Mouse (Mus musculus) retina, postnatal 1 day (tissue): ENCODE results near the gene Atp6v0b.

Experiments used
- DNase-seq: peaks from one replicate; pipeline ENCODE4 v3.0.0-alpha.2; 2012

Atp6v0b gene

GRCm38 (mm10) chr4:117887133-117887532, at the start of gene Atp6v0b:
Gene Atp6v0b, minus strand, starts transcription at chr4:117887333.
- DNase-seq: peak; percentile 92

- no peak for DNase-seq
Measured at GRCm38 (mm10) chr4:117934081-117934480, 46.9 kb upstream of the Atp6v0b start.

- DNase-seq: no peak
Measured at GRCm38 (mm10) chr4:117933248-117933647, 46.1 kb upstream of the Atp6v0b start.

DNA sequence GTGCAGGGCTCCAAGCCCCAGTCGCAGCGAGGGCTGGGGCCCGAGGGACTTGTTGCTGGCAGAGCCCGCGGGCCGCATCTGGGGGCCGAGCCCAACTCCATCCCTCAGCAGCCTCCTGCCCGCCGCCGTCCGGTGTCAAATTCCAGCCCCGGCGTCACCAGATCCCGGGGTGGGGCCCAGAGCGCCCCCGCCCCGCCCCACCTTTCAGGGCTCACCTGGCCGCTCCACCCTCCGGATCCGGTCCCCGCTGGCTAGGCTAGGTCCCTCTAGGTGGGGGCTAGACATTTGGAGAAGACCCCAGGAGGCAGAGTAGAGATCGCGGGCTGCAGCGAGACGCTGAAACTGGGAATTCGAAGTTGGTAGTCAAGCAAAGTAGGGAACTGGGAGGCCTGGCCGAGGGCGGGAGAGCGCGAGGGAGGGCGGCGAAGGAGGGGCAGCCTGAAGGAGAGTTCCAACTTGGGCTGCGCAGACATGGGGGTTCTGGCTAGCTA, 42.3 kb upstream of the Atp6v0b start, which contains the start of gene Artn:
Gene Artn (minus strand): TSS at position 373 of the 491 bp plus-strand sequence.
- DNase-seq: peak; percentile 46

DNA sequence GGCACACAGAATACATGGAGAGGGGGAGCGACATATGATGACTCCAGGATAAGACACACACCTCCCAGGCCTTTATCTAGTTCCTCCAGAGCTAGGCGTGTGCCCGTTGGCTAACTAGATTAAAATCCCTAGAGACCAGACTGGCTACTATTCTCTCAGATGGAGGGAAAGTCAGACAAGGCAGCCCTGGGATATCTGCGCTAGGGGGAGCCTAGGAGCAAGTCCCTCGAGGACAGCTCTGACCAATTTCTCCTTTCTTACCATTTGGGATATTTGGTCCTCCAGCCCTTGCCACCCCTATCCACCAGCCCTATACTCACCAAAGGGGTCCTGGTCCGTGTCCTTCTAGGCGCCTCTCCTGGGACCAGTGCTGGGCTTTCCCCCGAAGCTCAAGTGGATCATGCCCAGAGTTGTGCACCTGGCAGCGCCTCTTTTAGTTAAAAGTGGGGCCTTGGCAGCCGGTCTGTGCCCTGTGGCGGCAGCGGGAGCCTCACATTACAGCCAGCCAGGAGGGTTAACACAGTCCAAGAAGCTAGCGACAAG, 41.6 kb upstream of the Atp6v0b start:
- DNase-seq: peak; percentile 67

- DNase-seq: peak; percentile 84
Measured at GRCm38 (mm10) chr4:117928234-117928633, 41.1 kb upstream of the Atp6v0b start.

GRCm38 (mm10) chr4:117926545-117927482, 39.7 kb upstream of the Atp6v0b start:
- DNase-seq: peak; percentile 76

DNA sequence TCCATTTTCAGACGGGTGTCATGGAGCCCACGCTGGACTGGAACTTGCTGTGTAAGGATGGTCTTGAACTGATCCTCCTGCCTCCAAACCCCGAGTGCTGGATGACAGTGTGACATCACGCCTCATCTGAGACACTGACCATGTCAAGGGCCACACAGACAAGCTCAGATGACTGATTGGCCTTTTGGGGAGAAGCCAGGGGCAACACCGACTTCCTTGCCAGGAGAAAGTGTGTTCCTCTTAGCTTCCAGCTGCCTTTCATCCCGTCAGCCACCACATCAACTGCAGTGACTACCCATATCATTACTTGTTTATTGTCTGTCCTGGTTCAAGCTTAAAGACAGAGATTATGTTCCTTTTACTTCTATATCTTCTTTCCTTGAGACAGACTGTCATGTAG, 37.8 kb upstream of the Atp6v0b start:
- no peak for DNase-seq

DNA sequence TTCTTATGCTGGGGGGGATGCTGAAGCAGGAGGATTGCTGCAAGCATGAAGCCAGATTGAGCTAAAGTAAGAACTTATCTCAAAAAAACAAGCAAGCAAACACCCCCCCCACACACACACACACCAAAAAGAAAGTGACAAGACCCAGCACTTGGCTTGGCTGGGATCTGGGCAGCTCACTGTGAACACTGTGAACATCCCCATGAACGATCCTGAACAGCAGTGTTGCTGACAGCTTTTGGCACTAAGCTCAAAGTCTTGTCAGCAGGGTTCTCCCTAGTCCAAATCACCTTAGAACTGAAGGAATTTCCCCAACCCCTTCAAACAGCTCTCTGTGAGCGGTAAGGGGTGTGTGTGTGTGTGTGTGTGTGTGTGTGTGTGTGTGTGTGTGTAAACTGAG, 36.3 kb upstream of the Atp6v0b start:
- no peak for DNase-seq

DNA sequence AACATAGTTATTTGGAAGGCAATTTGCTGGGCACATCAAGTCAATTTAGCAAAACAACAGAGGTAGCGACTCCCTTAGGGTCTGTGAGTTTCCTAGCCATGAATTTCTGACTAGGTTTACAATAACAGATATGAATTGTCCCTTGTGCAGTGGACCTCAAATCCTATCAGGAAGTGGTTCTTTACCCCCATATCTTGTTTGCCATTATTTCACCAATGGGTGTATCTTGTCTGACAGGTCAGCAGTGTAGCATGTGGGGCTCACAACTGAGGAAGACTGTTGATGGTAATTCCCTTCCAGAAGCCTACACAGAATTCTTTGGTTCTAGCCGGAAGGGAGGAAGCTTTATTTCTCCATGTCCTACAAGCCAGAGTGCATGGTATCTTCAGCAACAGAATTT, 34.2 kb upstream of the Atp6v0b start:
- DNase-seq: no peak

DNA sequence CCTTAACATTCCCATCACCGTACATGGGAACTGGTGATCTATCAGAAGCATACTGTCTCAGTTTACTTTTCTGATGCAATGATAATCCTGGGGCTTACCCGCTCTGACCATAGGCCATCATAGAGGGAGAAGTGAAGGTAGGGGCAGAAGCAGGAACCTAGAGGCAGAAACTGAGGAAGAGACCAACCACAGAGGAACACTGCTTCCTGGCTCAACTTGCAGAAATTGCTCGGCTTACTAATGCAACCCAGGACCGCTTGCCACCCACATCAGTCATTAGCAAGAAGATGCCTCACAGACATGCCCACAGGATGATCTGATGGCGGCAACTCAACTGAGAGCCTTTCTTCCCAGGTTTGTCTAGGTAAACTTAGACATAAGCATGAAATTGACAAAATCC, 31.6 kb upstream of the Atp6v0b start:
- DNase-seq: no peak

- no peak for DNase-seq
Measured at GRCm38 (mm10) chr4:117918261-117918660, 31.1 kb upstream of the Atp6v0b start.

DNA sequence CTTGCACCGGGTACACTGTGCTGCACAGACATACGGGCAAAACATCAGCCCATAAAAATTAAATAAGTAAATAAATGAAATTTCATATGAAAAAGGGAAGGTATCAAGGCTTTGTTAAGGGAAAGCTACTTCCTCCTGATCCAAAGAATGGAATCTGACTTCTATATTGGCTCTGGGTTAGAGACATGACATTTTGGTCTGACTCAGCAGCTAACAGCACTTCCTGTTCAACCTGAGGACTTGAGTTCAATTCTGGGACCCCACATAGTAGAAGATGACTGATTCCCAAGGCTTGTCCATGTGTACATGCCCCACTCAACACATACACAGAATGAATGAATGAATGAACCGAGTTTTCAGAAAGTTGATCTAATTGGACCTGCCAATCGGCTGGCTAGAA, 30.7 kb upstream of the Atp6v0b start:
- no peak for DNase-seq

DNA sequence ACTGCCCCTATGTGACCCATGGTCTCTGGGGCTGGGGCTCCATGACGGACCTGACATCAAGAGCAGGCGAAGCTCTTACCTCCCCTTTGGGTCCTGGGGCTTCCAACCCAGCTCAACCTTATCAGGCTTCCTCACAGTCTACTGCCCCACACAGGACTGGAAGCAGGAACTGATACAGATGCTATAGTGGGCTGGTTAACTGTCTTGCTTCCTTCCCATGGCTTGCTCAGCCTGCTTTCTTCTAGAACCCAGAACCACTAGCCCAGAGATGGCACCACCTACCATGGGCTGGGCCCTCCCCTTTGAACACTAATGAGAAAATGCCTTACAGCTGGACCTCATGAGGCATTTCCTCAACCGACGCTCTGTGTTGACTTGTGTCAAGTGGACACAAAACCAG, 30.3 kb upstream of the Atp6v0b start:
- DNase-seq: no peak

DNA sequence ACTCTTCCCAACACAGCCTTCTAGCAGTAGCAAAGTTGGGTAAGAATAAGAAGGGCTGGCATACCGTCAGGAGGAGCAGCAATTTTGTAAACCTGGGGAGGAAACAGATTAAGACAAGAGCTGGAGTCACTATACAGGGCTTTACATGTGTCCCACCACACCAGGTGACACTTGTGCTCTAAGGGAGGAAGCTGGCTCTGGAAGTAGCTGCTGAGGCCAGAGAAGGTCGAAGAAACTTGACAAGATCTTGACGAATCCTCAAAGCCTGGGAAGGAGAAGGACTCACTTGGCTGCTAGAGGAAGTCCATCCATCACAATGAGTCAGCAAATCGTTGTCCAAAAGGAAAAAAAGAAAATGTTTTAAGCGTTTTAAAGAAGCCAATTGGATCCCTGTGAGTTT, 29.3 kb upstream of the Atp6v0b start:
- DNase-seq: no peak

DNA sequence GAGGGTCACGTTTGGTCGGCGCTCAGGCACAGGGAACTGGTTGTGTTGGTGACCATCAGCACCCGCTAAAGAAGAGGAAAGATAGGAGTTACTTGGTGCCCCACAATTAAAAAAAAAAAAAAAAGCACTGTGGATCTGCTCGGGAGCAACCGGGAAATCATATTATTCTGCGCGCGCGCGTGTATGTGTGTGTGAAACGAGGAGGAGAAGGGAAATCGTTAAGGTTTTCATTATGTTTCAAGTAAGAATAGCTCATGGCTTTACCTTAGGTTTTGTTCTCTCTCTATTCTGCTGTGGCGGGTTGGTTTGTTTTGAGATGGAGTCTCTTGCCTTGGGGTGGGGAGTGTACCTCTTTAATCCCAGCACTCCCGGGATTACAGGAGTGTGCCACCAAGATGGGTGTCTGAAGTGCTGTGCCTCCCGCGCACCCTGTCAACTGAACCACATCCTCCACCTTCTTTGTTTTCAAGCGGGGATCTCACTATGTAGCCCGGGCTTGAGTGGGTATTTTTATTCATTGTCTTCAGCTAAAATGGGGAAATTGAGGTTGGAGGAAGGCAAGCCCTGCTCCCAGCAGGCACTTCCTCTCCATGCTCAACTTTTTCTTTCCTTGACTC, 28.5 kb upstream of the Atp6v0b start:
- no peak for DNase-seq

- peak; percentile 96 for DNase-seq
Measured at GRCm38 (mm10) chr4:117914591-117915442, 27.7 kb upstream of the Atp6v0b start, which contains the start of gene Ipo13. Gene Ipo13, minus strand, starts transcription at chr4:117914999.

DNA sequence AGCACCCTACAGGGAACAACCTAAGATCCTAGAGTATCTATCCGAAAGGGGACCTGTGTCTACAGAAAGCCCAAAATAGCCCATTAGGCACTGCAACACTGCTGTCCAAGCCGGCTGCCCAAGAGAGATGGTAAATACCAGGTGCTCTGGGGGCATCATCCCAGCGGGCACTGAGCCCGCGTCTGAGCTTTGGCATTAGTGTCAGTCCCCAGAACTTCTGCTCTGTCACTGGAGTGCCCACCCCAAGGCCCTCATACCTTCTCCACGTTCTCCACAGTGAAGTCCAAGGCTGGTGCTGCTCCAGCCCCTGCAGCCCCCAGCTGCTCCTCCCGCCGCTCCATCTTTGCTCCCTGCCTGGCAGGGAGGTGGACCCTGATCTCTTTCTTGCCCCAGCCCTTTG, 26.9 kb upstream of the Atp6v0b start:
- no peak for DNase-seq

GRCm38 (mm10) chr4:117913421-117913820, 26.3 kb upstream of the Atp6v0b start:
- DNase-seq: no peak

DNA sequence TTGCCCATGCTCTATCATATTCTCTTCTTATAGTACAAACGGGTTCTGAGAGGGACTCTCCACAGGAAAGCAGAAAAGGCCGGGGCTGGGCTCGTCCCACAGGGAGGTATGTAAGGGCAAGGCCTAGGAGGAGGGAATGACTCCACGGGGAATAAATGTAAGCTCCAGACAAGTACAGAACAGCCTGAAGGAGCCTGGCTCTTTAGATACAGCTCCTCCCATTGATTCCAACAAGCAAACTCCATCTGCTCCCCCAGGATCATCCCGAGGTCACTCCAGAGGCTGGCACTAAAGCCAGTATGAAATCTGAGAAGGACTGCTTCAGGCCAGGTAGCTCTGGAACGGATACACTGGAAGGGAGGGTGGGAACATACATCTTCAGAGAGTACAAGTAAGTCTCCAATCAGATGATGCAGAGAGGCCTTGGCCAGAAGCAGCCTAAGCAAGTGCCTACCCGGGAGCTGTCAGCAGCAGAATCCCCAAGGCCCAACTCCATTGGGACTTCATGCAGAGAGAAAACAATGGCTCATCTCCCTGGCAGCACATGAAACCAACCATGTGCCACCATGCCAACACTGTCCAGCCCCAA, 25.6 kb upstream of the Atp6v0b start:
- no peak for DNase-seq

- no peak for DNase-seq
Measured at GRCm38 (mm10) chr4:117912131-117912561, 25.0 kb upstream of the Atp6v0b start.

DNA sequence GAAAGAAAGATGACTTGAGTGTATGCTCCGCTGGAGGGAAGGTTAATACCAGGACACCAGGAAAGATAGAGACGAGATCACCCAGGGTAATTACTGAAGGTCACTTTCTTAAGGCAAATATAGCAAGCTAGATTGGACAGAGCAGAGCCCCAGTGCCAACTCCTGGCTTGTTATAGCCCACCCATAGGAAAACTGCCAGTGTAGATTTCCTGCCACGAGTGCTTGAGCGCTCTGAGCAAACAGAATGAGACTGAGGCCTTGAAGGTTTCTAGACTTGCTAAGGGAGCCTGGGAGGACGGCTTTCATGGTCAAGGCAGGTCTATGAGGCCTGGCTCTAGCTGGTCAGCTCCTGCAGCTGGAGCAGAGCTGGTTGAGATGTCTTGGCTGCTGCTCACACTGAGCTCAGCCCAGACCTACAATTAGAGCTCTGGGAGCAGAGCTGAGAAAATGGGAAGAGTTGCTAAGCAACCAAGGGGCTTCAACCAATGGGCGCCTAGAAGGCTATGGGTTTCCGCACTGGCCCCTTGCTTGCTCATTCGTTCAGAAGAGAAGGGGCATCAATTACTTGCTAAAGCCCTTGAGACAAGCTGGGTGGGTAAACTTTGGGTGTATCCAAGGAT, 21.8 kb upstream of the Atp6v0b start:
- peak; percentile 43 for DNase-seq
